Comparison of ENCODE assay signal across 11 mouse cellular contexts in the genomic region with DNA sequence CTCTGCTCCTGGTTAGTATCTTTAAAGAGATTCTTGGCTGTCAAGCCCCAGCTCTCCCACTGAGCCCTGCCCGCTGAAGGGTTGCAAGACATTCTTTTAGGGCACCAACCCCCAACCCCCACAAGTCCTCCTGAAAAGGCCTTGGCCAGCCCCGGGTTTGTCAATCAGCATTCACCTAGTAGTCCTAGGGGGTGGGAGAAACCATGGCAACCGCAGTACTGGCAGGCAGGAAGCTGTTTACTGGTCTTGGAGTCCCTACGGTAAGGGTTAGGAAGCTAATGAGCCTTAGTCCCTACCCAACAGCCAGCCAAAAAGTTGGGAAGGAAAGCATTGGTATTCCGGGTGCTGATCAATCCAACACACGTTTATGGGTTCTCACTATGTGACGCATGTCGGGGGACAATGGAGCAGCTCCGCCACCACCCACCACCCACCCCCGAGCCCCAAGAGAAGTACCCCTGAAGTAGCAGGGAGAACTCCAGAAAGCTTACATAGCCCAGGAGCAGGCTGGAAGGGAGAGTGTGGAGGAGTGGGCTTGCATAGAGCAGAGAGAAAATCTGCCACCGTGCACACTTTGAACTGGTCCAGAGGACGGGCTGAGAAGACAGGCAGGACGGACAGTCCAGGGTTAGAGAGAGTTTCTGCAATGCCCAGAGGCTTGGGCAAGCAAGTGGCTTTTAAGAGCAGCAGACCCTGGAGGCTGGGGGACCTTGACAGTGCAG. TPM values are rescaled to one million over a fixed set of nuclear protein-coding genes. Genes with fewer than 3 reads are reported as not detected.
A peak's percentile ranks its signal among the peaks of the same experiment; 100 is the strongest.
DNase-seq lines count a peak whose midpoint lies in the region; ATAC-seq and TF ChIP-seq lines count a peak whose summit lies in the region.
"Had no signal": no experiment of that assay in that cellular context is flagged by ENCODE, and none has a peak within 500 bp of the region (broad histone marks: within the 10 kb centered on the region; RNA-seq: fewer than 3 reads in every experiment).

Gm4491 (minus strand) TSS at position 61 of the 722 bp plus-strand sequence.

- no peak within 1 kb of the TSS for H3K4me2 ChIP-seq in embryonic facial prominence, embryonic 13.5 days
- H3K4me2 ChIP-seq in midbrain, embryonic 13.5 days (replicated peaks): peak within 1 kb of the TSS; percentile 37
- H3K4me2 ChIP-seq in intestine, postnatal 0 days (replicated peaks; ENCODE audit: low read depth): no peak within 1 kb of the TSS
- no peak within 1 kb of the TSS for H3K4me2 ChIP-seq in heart, embryonic 12.5 days

- H3K4me1 ChIP-seq in embryonic facial prominence, embryonic 13.5 days: peaks cover 10% of the 10 kb centered on the region
- H3K4me1 ChIP-seq in midbrain, embryonic 13.5 days (replicated peaks): peaks cover 12% of the 10 kb centered on the region
- no peaks in the 10 kb centered on the region for H3K4me1 ChIP-seq in intestine, postnatal 0 days (replicated peaks; ENCODE audit: control insufficient read depth, insufficient read depth, low read length)
- 0 out of 2 replicates have a peak, but pooled peaks cover 3% of the 10 kb centered on the region for H3K4me1 ChIP-seq in heart, embryonic 12.5 days (replicated peaks)

- H3K36me3 ChIP-seq in embryonic facial prominence, embryonic 13.5 days: no peaks in the 10 kb centered on the region
- no peaks in the 10 kb centered on the region for H3K36me3 ChIP-seq in midbrain, embryonic 13.5 days
- H3K36me3 ChIP-seq in intestine, postnatal 0 days (ENCODE audit: control insufficient read depth, insufficient read depth): no peaks in the 10 kb centered on the region
- no peaks in the 10 kb centered on the region for H3K36me3 ChIP-seq in heart, embryonic 12.5 days
- H3K36me3 ChIP-seq: G1E had no signal

- 0 out of 2 replicates have a peak within 1 kb of the TSS, but pooled peaks have one; percentile 1 for H3K27ac ChIP-seq in embryonic facial prominence, embryonic 13.5 days
- no peak within 1 kb of the TSS for H3K27ac ChIP-seq in midbrain, embryonic 13.5 days
- no peak within 1 kb of the TSS for H3K27ac ChIP-seq in intestine, postnatal 0 days (ENCODE audit: low read depth, low read length)
- no peak within 1 kb of the TSS for H3K27ac ChIP-seq in heart, embryonic 12.5 days (ENCODE audit: poor library complexity, severe bottlenecking)
- H3K27ac ChIP-seq: macrophage had no signal

- no peak within 1 kb of the TSS for H3K4me3 ChIP-seq in embryonic facial prominence, embryonic 13.5 days
- H3K4me3 ChIP-seq in midbrain, embryonic 13.5 days (replicated peaks): no peak within 1 kb of the TSS
- H3K4me3 ChIP-seq in intestine, postnatal 0 days (ENCODE audit: low read depth, low read length): no peak within 1 kb of the TSS
- no peak within 1 kb of the TSS for H3K4me3 ChIP-seq in heart, embryonic 12.5 days
- H3K4me3 ChIP-seq: erythroblast, embryonic 14.5 days had no signal

- WGBS in embryonic facial prominence, embryonic 13.5 days: 24% methylated on average over 13 of the region's 13 CpGs
- 9% methylated on average over 13 of the region's 13 CpGs for WGBS in midbrain, embryonic 13.5 days
- 43% methylated on average over 13 of the region's 13 CpGs for WGBS in intestine, postnatal 0 days
- 22% methylated on average over 13 of the region's 13 CpGs for WGBS in heart, embryonic 12.5 days

- no peaks in the 10 kb centered on the region for H3K9me3 ChIP-seq in embryonic facial prominence, embryonic 13.5 days
- H3K9me3 ChIP-seq in midbrain, embryonic 13.5 days: no peaks in the 10 kb centered on the region
- H3K9me3 ChIP-seq in intestine, postnatal 0 days (ENCODE audit: control insufficient read depth): no peaks in the 10 kb centered on the region
- no peaks in the 10 kb centered on the region for H3K9me3 ChIP-seq in heart, embryonic 12.5 days (replicated peaks)
- H3K9me3 ChIP-seq: G1E had no signal

- peaks cover 3% of the 10 kb centered on the region; the same call in 1 of the 2 replicates for H3K27me3 ChIP-seq in embryonic facial prominence, embryonic 13.5 days
- H3K27me3 ChIP-seq in midbrain, embryonic 13.5 days: no peaks in the 10 kb centered on the region
- no peaks in the 10 kb centered on the region for H3K27me3 ChIP-seq in intestine, postnatal 0 days (replicated peaks; ENCODE audit: control insufficient read depth, insufficient read depth, low read length)
- peaks cover 54% of the 10 kb centered on the region for H3K27me3 ChIP-seq in heart, embryonic 12.5 days (replicated peaks)

- peak; percentile 29 for DNase-seq in brain, adult 2 months (ENCODE audit: low read depth, low spot score)
- peak; percentile 68 to 85 for DNase-seq in layer of hippocampus, adult 8-10 months (ENCODE audit: low spot score in 2 of 2)
- DNase-seq in lung, postnatal 10 days: no peak
- DNase-seq in spleen, postnatal 14 days (ENCODE audit: low spot score in 2 of 2): no peak

- no peak within 1 kb of the TSS for H3K9ac ChIP-seq in embryonic facial prominence, embryonic 13.5 days
- no peak within 1 kb of the TSS for H3K9ac ChIP-seq in midbrain, embryonic 13.5 days (replicated peaks)
- no peak within 1 kb of the TSS for H3K9ac ChIP-seq in intestine, postnatal 0 days (ENCODE audit: low read depth, low read length)
- no peak within 1 kb of the TSS for H3K9ac ChIP-seq in heart, embryonic 12.5 days

- TF ChIP-seq CTCF in intestine, postnatal 0 days (IDR thresholded peaks at IDR 0.05; ENCODE audit: low read depth): no peak

- no peak for ATAC-seq in embryonic facial prominence, embryonic 13.5 days (ENCODE audit: insufficient number of reproducible peaks, insufficient read depth, low FRiP score, low TSS enrichment, low read depth)
- ATAC-seq in midbrain, embryonic 13.5 days: peak; percentile 94
- ATAC-seq in intestine, postnatal 0 days: no peak
- ATAC-seq in heart, embryonic 12.5 days (ENCODE audit: insufficient number of reproducible peaks, low FRiP score): no peak

RNA-seq across cellular contexts. Expression of gene Gm4491, which starts in this region (rescaled TPM):
- 0.13 TPM in 1 of 2 replicates, not detected in the other for polyA plus RNA-seq in embryonic facial prominence, embryonic 13.5 days (2015; fragmentation: Nextera tagmentation; extraction: Ambion mirVana)
- 1 to 10 TPM in 2 of 4 experiments, under 1 TPM in 2; 0.41 to 1.0 (median 0.83) TPM for total RNA-seq in layer of hippocampus, adult 8-10 months (2022)
- polyA plus RNA-seq in midbrain, embryonic 13.5 days (2015; fragmentation: Nextera tagmentation; extraction: Ambion mirVana): 0.09 TPM in 1 of 2 replicates, not detected in the other
- polyA plus RNA-seq in intestine, postnatal 0 days (2015; fragmentation: Nextera tagmentation; extraction: Ambion mirVana): 0.13 and 0.20 TPM in 2 replicates
- not detected in 2 replicates for polyA plus RNA-seq in heart, embryonic 12.5 days (2016; fragmentation: Nextera tagmentation; extraction: Ambion mirVana)
- total RNA-seq: G1E had no signal
- polyA plus RNA-seq: erythroblast, embryonic 14.5 days; G1E; macrophage had no signal

Comparison
In these comparisons a context has a peak if more than half of its experiments do, and no peak if none do; other contexts are left out.
1. Peak in ATAC-seq and H3K4me2 ChIP-seq in midbrain, embryonic 13.5 days; RNA of the gene not detected or under 1 TPM.
2. DNase-seq: peak in brain, adult 2 months (single experiment) and layer of hippocampus, adult 8-10 months (2 of 2); none in lung, postnatal 10 days (single experiment) and spleen, postnatal 14 days (0 of 2).